Mouse (Mus musculus): ENCODE results near the gene Dlg4.

Gene Dlg4

GRCm38 (mm10) chr11:70016669-70017068, at the start of gene Dlg4:
Dlg4 (plus strand) TSS chr11:70016942.
- DNase-seq (ENCODE audit: extremely low read depth, insufficient read length, low spot score), result no peak

- DNase-seq (ENCODE audit: extremely low read depth, insufficient read length, low spot score), result no peak
Observed at GRCm38 (mm10) chr11:69968793-69969192, 47.9 kb upstream of the Dlg4 start.

DNA sequence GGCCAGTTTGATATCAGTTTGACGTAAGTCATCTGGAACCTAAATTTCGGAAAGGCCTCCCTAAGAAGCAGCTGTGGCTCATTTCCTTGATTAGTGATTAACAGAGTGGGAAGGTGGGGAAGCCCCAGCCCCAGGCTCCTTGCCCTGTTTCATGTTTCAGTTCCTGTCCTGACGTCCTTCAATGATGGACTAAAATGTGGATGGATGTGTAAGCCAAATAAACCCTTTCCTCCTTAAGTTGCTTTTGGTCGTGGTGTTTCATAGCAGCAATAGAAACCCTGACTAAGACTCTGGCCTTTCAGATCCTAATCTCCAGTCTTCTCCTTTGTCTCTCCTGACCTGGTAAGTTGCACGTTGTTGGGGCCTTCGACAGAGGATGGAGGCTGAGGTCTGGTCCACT, 46.5 kb upstream of the Dlg4 start:
- DNase-seq (ENCODE audit: extremely low read depth, insufficient read length, low spot score), result no peak

DNA sequence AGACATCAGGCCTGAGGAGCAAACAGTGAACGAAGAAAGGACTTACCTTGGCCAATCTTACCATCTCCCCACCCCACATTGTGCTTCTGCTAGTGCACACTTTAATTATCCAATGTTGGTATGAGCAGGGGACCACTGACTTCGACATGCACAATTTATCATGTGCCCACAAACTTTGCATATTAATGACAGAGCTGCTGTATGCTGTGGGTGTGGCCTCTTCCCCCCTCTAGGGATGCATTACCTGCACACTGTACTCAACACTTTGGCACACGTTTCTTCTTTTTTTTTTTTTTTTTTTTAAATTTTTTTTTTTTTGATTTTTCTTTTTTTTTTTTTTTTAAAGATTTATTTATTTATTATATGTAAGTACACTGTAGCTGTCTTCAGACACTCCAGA, 46.0 kb upstream of the Dlg4 start:
- DNase-seq (ENCODE audit: extremely low read depth, insufficient read length, low spot score), result no peak

DNA sequence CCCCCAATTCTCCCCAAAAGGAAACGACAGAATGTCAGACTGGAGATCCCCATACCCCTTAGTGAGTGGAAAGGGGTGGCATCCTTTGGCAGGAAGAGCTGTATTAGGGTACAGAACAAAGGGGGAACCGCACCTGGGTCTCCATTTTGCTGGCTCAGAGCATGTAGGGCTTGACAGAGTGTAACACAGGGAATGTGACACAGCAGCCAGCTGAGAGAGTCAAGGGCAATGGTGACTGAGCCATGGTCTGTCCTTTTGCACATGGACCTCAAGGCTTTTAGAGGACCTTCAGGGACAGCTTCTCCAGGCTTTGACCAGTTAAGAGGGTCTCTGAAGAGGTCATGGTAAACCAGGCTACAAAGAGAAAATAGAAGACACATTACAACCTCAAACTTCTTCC, 41.8 kb upstream of the Dlg4 start:
- no peak for DNase-seq (ENCODE audit: extremely low read depth, insufficient read length, low spot score)

DNA sequence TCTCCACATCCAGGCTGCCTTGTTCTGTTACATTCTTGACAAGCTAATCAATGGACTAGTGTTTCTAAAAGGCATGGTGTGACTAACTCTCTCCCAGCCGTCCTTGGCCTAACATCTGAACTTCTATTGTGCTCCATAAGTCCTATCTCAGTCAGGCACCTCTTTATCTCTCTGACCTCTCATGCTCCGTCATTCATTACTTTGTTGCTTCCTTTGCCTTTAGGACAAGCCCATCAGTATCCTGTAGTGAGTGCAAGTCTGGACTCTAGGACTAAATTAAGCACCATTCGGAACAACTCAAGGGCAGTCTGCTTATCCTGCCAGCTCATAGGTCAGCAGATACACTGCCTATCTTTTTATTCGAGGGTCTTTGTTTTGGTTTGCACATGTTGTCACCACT, 40.5 kb upstream of the Dlg4 start:
- no peak for DNase-seq (ENCODE audit: extremely low read depth, insufficient read length, low spot score)

GRCm38 (mm10) chr11:69979827-69980195, 36.9 kb upstream of the Dlg4 start:
- no peak for DNase-seq (ENCODE audit: extremely low read depth, insufficient read length, low spot score)

DNA sequence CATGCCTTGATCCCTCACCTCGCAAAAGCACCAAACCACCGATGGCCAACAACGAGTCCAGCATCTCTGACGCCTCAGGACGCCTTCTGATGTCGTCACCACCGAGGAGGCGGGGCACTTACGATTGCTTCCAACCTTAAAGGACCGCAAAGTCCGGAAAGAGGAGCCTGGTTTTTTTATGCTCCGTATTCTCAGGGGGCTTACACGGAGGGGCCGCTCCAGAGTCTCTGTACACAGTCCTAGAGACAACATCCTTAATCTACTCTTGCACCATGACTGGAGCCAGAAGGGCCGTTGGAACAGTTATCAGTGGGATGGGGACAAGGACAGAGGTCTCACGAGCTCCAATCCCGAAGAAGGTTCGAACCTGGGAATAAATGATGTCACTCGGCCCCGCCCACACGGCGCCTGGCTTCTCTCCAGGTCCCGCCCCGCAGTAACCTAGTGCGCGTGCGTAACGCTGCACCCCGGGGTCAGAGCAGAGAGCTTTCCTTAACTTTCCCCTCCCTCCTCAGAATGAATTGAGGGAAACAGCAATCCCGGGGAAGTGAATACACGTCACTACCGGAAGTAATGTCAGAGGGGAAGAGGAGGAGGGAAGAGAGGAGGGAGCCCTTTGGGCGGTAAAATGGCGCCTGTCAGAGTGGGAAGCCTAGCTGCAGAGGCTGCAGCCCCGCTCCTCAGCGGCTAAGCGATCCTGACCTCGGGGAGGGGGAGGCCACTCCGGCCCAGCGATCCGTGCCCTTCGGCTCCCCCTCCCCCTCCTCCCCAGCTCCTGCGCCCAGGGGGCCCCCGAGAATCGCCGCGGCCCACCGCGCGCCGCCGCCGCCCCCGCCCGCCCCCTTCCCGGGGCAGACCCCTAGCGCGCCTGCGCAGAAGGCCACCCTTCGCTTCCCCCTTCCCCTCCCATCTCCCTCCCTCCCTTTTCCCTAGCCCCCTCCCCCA, 36.3 kb upstream of the Dlg4 start:
- DNase-seq (ENCODE audit: extremely low read depth, insufficient read length, low spot score), result peak; percentile 100

GRCm38 (mm10) chr11:69981141-69981762, 35.5 kb upstream of the Dlg4 start, which contains the start of gene Ctdnep1:
Ctdnep1 (plus strand) TSS chr11:69981156.
- DNase-seq (ENCODE audit: extremely low read depth, insufficient read length, low spot score), result peak; percentile 50

GRCm38 (mm10) chr11:69982225-69982624, 34.5 kb upstream of the Dlg4 start, which contains the start of gene Elp5:
Elp5 (minus strand) TSS chr11:69982517.
- DNase-seq (ENCODE audit: extremely low read depth, insufficient read length, low spot score), result no peak

DNA sequence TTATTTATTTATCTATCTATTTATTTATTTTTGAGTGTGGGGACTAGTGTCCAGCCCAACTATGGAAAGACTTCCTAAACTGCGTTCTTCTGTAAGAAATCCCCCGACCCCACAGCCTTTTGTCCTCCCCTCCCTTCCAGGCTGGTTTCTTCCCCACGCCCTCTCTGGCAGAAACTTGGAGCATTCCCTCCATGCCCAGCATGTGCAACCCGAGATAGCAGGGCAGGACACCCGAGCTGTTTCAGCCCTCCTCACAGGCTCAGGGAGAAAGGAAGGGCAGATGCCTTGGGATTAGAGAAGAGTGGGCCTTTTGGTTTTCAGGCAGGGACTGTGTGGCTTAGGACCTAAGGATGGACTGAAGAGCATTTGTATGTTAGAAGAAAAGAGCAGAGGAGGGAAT, 33.9 kb upstream of the Dlg4 start:
- DNase-seq (ENCODE audit: extremely low read depth, insufficient read length, low spot score), result no peak

GRCm38 (mm10) chr11:69983377-69983776, 33.4 kb upstream of the Dlg4 start:
- no peak for DNase-seq (ENCODE audit: extremely low read depth, insufficient read length, low spot score)

- DNase-seq (ENCODE audit: extremely low read depth, insufficient read length, low spot score), result no peak
Observed at GRCm38 (mm10) chr11:69984431-69984830, 32.3 kb upstream of the Dlg4 start.

DNA sequence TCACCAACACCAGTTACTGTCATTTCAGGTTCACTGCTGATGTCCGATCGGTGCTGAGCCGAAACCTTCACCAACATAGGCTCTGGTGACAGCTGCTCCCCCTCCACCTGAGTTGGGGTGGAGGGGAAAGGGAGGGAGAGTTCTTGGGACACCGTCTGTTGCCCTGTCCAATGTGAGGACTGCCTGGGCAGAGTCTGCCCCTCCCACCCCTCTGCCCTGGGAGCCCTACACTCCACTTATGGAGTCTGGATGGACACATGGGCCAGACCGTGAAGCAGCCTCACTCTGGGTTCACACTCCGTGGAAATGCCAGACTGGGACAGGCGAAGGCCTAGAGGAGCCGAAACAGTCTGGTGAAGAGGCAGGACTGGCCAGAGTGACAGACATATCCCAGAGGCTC, 26.8 kb upstream of the Dlg4 start:
- DNase-seq (ENCODE audit: extremely low read depth, insufficient read length, low spot score), result no peak

DNA sequence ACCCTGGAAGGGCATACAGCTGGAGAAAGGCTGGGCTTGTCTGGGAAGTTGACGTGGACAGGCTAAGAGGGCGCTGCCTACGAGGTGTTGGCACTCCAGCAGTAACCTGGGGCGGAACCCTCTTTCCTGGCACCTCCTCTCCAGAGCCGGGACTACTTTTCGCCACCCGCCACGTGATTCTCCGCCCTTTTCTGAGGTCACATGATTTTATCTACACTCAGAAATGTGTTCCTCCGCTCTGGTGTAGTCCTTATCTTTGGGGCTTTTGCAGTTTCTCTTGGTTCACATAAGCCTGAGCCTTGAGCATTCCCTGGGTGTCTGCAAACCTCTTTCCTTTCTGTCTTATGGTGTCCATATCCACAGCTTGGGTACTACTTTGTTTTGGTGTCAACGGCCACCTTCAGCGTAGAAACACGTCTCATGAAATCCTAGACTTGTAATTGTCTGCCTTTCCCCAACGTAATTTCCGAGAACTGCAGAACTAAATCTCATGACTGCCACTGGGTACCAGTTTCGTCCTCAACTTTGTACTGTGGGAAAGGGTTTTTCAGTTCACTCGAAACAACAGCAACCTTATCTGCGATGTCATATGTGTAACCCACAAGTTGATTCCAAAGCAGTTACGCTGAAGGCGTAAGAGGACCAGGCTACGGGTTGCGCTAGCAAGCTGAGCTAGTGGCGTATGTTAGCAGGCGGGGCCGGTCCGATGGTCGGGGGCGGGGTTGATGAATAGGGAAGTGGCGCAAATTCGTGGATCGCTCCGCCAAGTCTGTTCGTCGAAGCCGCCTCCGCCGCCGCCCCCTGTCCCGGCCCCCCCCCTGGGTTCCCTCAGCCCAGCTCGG, 25.7 kb upstream of the Dlg4 start, which contains the start of gene Gabarap:
Gene Gabarap, plus strand, starts transcription at position 294 of the 842 bp plus-strand sequence.
- peak; percentile 94 for DNase-seq (ENCODE audit: extremely low read depth, insufficient read length, low spot score)

GRCm38 (mm10) chr11:69991711-69992110, 25.0 kb upstream of the Dlg4 start:
- DNase-seq (ENCODE audit: extremely low read depth, insufficient read length, low spot score), result no peak

GRCm38 (mm10) chr11:69992396-69992795, 24.3 kb upstream of the Dlg4 start:
- DNase-seq (ENCODE audit: extremely low read depth, insufficient read length, low spot score), result no peak

GRCm38 (mm10) chr11:69992932-69993331, 23.8 kb upstream of the Dlg4 start:
- DNase-seq (ENCODE audit: extremely low read depth, insufficient read length, low spot score), result no peak

GRCm38 (mm10) chr11:69994401-69995090, 22.2 kb upstream of the Dlg4 start:
- no peak for DNase-seq (ENCODE audit: extremely low read depth, insufficient read length, low spot score)

- peak; percentile 98 for DNase-seq (ENCODE audit: extremely low read depth, insufficient read length, low spot score)
Observed at GRCm38 (mm10) chr11:69995391-69995960, 21.3 kb upstream of the Dlg4 start, which contains the start of gene Phf23. Phf23 (plus strand) TSS chr11:69995777.
